Mouse (Mus musculus): ENCODE results near the gene Tfap4.

DNA sequence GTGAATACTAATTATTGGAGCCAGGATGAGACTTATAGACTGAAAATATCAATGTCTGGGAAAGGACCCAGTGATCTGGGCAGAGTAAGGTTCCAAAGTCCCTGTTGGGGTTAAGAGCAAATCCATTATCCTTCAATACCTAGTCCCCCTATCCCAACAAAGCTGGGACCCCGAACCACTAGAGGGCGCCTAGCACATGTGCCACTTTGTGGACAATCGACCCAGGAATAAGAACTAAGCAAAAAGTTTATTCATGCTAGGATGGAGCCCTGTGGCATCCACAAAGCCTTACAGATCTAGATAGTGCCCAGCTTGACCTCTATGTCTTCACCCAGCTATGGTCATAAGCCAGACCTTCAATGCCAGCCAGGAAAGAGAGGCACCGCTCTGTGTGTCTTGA is 8.3 kb upstream of the Tfap4 start:
- TF ChIP-seq CTCF (IDR thresholded peaks at IDR 0.05), result peak; percentile 94
- TF ChIP-seq EP300 (IDR thresholded peaks at IDR 0.05), result no peak
